Mouse (Mus musculus) lung, postnatal 14 days (tissue): ENCODE measurements around the gene Gm10491.
A peak's percentile ranks its signal among the peaks of the same experiment; 100 is the strongest.
"Not testable (repeated sequence)": the region's sequence is repeated elsewhere in the genome, so short reads cannot be mapped to it uniquely, and the experiment has no call there.

Experiments used
- DNase-seq: peaks from one replicate; pipeline ENCODE4 v3.0.0; 2021

The Gm10491 gene

DNA sequence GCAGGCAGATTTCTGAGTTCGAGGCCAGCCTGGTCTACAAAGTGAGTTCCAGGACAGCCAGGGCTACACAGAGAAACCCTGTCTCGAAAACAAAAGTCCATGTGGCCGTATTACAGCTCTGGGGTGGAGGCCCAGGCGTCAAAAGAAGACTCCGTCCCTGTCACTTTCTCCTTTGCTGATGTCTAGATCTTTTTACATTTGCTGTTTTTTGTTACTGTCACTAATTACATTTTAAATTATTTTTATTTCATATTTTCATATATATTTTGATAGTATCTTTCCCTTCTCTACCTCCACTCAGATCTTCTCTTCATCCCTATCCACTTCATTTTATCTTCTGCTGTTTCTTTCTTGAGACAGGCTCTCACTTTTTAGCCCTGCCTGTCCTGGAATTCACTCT is at the start of gene Gm10491:
TSS of gene Gm10491 (minus strand) at position 101 of the 400 bp plus-strand sequence.
- DNase-seq, result no peak

DNA sequence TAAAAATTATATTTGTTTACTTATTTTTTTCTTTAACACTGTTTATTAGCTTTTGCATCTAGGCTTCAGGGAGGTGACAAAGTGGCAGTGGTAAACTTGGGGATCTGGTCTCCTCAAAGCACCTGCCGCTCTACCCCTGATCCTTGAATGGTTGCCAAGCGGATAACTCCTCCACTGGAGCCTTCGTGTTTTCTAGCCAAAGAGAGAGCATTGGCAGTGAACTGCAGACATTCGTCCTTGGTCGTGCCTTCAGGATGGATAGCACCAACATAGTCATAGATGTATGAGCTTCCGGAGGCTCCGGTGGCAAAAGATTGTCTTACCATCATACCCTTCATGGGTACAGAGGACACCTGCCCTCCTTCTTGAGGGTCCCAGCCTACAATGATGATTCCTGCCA is 42.5 kb upstream of the Gm10491 start:
- DNase-seq, result no peak

DNA sequence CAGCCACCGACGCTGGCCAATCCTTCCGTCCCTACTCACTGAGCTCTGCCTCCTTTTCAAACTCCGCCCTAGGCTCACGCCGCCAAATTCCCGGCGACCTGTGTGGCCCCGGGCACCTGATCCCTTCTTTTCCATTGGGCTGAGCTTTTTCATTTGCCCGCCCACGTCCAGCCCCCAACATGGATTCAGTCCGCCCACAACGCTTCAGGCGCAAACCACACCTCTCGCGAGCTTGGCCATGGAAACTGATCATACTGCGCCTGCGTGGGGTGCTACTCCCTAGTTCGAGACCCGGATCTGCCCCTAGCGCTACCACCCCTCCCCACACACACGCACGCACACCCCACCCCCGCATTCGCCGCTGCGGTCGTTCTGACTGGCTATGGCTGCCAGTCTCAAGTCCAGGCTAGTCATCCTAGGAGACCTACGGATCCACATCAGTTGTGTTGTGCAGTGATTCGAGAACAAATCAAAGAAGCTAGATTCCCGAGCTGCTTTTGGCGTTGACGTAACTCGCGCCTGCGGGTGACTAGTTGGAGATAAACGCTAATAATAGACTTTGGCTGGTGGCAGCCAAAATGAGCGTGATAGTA is 40.4 kb upstream of the Gm10491 start:
- DNase-seq, result peak; percentile 90

DNA sequence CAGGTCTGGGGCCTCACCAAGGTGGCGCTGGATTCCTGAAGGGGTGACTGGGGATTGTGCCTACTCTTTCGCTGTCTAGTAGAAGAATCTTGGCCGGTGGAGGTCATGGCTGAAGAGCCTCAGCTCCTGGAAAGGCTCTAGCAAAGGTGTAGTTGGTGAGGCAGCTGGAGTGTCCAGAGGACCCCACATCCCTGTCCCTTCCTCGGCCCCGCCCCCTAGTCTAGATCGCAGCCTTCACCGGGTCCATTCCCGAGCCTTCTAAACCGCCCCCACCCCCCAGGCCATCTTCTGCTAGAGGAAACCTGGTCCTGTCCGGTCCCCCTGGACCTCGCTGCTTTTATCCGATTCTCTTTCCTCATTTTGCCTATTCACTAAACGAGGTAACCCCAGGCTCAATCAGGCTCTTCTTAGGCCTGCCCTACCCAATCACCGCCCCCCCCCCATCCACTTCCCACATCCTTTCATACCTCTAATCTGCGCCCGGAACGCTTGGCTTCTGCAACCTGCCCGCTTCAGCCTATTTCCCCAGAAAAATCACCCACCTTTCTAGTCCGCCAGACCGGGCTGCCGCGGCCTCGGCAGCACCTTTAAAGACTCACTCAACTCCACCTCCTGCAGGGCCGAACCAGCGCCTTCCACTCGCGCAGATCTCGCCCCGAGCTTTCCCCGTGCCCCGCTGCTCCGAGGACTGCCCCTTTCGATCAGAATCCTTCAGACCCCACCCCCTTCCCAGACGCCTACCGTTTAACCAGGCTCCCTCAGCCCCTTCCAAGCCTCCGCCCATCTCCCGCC is 39.7 kb upstream of the Gm10491 start, which contains the start of gene Hdac6:
TSS of gene Hdac6 (minus strand) at position 782 of the 792 bp plus-strand sequence.
- no peak for DNase-seq

DNA sequence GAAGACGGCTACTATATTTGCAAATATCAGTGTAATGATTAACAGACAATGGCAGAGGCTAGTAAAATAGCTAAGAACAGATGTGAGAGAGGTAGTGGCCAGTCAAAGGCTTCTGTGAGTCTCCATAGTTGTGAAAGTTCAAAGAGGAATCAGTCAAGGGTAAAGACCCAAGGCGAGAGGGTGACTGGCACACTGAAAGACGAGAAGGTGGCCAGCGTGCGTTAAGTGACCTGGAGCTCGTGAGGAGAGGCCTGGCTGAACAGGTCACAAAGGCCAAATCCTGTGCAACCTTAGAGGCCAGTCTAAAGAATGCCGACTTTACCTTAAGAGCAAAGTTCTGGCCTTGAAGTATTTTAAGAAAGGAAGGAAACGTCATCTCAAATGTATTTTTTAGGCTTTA is 38.0 kb upstream of the Gm10491 start:
- no peak for DNase-seq

DNA sequence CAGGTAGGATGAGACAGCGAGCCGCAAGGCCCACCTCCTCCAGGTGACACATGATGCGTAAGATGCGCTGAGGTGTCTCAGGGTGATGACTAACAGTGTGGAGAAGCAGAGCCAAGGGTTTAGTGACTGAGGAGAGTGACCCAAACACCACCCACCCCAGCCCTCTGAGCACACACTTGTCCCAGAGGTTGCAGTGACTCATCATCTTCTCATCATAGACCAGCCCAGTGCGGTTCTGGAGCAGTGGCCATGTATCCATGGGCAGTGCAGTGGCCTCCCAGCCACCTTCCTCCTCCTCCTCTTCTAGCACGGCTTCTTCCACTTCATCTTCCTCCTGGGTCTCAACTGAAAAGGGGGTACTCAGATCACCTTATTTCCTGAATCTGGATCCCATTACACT is 30.0 kb upstream of the Gm10491 start:
- no peak for DNase-seq

DNA sequence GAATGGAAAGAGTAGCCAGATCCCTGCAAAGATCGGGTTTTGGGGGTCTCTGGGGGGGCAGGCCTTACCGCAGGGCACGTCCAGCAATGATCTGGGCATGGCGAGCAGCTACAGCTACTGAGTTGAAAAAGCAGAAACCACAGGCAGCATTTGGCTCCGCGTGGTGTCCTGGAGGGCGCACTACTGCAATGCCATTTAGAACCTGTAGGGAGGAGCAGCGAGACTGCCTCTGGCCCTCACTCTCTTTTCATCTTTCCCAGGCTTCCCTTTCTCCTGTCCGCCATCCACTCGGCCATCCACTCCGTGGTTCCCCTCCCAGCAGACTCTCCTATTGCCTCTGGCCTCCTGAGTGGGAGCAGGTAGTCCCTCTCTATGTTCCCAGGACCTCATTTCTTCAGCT is 29.2 kb upstream of the Gm10491 start:
- no peak for DNase-seq

DNA sequence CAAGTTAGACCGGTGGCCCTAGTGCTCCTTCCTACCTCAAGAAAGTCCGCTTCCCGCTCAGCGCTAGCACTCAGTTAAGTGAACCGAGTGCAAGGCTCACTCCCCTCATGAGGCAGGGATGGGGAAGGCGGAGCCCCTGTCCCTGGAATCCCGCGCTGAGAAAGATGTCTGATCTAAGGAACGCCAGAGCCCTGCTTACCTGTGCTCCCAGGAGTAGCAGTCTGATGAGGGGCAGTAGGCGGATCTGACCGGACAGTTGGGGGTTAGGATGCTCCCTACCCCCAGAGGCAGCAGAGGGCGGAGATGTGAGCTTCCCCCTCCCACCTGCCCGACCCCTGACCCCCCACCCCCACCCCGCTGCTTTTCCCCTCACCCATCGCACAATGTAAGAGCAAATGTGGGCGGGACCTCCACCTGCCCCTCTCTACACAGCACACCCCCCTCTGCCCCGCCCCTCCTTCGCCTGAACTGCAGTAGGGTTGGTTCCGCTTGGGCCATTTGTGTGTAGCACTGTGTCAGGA is 20.7 kb upstream of the Gm10491 start, which contains the start of gene Eras:
TSS of gene Eras (minus strand) at position 338 of the 521 bp plus-strand sequence.
- DNase-seq, result no peak

DNA sequence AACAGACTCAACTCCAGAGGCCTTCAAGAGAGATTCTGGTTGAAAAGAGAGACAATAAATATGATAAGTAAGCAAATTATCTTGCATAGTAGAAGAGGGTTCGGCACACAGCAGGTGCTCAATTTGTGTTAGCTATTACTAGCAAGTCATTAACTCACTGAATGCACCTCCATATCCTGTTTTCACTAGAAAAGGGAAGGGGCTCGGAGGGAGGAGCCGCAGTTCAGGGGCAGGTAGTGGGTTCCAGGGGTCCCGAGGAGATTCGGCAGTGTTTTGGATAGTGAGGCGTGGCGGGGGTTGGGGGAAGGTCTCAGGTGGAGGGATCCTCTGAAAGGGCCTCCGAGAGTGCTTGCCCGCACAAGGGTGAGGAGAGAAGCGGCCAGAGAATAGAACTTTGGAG is 19.5 kb upstream of the Gm10491 start:
- DNase-seq, result no peak

DNA sequence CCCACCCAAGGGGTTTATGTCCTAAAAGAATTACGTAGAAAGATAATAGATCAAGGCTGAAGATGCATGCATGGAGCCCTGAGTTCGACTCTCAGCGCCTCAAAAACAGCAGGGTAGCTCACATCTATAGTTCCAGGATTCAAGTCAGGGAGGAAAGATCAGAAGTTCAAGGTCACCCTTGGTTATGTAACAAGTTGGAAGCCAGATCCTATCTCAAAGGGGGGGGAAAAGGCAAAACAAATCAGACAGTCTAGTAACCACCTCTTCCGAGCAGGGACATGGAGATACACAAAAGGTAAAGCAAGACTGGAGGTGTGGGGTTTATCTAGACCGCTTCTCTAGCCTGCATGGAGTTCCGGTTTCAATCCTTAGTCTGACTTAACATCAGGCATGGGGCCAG is 18.6 kb upstream of the Gm10491 start:
- DNase-seq, result no peak

DNA sequence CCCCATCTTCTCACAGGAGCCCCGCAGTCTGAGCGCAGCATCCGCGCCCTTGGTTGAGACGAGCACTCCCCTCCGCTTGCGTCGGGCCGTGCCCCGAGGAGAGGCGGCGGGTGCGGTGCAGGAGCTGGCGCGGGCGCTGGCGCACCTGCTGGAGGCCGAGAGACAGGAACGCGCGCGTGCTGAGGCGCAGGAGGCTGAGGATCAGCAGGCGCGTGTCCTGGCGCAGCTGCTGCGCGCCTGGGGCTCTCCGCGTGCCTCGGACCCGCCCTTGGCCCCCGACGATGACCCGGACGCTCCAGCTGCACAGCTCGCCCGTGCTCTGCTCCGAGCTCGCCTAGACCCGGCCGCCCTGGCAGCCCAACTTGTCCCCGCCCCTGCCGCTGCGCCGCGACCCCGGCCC is 14.4 kb upstream of the Gm10491 start:
- no peak for DNase-seq

DNA sequence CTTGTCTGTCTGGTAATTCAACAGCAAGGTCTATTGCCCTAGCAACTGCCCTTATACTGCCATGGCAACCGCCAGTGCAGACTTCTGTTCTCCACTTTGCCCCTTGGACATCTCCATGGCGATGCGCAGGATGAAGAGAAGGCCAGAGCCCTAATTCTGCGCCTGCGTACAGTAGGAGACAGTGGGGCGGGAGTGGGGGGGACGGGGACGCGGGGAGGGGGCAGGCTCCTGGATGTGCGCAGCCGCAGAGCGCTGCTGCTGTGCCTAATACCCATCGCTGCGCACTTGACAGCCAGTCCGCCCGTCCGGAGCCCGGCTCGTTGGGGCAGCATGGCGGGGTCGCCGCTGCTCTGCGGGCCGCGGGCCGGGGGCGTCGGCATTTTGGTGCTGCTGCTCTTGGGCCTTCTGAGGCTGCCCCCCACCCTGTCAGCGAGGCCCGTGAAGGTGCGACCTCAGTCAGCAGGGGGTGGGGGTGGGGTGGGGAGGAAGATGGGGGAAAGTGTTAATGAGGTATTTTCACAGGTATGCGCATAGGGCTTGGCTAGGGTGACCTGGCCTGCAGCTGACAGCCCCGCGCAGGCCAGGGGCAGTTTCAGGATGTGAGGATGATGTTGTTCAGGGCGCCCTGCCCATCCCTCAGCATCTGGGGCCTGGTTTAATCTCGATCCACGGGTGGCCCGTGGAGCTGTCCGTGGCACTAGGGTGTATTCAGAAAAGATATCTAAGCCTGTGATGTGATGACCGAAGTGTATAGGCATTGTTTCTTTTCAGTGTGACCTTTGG is 12.2 kb upstream of the Gm10491 start, which contains the start of gene Pcsk1n:
TSS of gene Pcsk1n (plus strand) at position 222 of the 783 bp plus-strand sequence.
- DNase-seq, result no peak

DNA sequence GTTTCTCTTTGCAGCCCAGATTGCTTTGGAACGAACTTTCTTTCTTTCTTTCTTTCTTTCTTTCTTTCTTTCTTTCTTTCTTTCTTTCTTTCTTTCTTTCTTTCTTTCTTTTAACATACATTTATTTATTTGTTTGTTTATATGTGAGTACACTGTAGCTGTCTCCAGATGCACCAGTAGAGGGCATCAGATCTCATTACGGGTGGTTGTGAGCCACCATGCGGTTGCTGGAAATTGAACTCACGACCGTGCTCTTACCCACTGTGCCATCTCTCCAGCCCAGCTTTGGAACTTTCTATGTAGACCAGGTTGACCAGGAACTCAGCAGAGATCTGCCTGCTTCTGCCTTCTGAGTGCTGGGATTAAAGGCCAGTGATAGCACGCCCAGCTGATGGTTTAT is 10.3 kb upstream of the Gm10491 start:
- not testable (repeated sequence) for DNase-seq

DNA sequence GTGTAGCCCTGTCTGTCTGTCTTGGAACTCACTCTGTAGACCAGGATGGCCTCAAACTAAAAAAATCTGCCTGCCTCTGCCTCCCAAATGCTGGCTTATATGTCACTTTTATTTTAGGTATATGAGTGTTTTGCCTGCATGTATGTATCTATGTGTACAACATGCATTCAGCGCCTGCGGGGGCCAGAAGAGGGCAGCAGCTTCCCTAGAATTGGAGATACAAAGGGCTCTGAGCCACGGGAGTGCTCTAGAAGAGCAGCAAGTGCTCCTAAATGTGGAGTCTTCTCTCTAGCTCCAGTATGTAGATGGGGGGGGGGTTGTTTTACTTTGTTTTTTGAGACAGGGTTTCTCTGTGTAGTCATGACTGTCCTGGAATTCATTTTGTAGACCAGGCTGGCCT is 8.0 kb upstream of the Gm10491 start:
- DNase-seq, result peak; percentile 18

DNA sequence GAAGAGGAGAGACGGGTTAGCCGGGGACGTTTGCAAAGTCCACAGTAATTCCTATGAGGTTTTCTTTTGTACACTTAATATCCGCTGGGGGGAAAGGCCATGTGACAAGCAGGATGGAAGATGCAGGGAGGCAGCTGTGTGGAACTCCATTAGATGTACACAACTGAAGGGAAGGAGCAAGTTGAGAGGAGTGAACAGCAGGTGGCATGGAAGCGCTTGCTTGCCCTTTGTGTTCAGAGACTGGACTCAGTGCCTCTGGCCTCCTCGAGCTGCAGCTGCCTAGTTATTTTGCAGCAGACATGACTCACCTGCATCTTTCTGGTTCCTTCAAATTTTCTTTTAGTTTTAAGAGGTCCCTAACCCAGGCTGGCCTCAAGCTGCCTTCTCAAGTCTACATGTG is 2.8 kb upstream of the Gm10491 start:
- DNase-seq, result no peak

DNA sequence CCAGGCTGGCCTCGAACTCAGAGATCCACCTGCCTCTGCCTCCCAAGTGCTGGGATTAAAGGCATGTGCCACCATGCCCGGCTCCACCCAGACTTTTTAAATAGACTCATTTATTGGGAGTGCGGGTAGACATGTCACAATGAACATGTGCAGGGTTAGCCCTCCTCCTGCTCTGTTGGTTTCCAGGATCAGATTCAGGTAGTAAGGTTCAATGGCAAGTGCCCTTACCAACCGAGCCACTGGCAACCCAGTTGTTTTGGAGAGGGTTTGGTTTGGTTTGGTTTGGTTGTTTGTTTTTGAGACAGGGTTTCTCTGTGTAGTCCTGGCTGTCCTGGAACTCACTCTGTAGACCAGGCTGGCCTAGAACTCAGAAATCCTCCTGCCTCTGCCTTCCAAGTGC is 1.6 kb upstream of the Gm10491 start, which contains the start of gene Gm10490:
TSS of gene Gm10490 (plus strand) at position 301 of the 400 bp plus-strand sequence.
- not testable (repeated sequence) for DNase-seq

DNA sequence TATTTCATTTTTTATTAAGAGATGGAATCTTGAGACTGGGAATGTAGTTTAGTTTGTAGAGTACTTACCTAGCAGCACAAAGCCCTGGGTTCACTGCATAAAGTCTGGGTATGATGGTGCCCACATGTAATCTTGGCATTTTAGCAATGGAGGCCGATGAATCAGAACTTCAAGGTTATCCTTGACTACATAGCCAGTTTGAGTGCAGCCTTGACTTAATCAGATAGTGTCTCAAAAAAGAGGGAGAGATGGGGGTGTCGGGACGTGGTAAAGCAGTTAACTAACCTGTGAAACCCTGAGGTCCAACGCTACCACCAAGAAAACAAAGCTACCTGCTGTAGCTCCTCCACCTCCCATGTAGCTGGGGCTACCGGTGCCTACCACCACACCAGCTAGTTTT is 3.2 kb downstream of the Gm10491 start:
- DNase-seq, result no peak

DNA sequence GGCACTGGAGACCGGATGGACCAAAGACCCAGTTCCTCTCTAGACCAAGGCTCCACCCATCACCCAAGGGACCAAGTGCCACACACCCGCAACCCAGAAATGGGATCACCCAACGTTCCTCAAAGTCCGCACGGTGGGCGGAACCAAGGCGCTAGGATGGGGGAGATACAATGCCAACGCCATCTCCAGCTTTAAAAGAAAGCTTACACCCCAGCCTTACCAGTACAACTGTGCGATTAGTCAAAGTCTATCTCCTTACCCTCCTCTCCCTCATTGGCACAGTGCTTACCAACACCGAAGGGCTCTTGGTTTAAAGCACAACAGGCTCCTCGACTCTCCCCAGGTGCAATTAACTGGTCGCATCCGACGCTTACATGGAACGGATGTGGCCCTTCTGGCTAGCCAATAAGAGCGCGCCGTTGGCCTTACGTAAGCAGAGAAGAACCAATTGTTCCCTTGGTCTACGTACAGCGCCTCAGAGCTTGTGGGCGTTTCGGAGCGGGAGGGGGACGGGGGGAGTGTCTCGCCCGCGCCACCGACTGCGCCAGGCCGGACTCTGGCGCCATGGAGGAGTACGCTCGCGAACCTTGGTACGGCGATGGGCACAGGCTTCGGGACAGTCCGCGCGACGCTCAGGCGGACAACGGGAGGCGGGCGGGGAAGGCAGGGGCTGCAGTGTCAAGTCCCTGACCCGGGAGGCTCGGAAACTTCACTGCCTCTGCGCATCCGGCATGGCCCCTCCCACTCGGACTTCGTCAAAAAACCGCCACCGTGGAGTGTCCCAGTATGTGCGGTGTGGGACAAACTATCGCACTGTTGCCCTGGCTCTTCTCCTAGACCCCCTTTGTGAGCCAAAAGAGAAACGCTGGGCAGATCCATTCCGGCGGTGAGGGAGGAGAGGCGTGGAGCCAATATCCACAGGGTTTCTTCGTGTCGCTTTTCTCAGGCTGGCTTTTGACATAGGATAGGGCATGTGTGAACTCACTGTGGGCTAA is 8.5 kb downstream of the Gm10491 start, which contains the start of the genes Pqbp1 and Timm17b:
TSS of gene Pqbp1 (minus strand) at position 390 of the 995 bp plus-strand sequence.
TSS of gene Timm17b (plus strand) at position 478 of the 995 bp plus-strand sequence.
- peak; percentile 86 for DNase-seq

DNA sequence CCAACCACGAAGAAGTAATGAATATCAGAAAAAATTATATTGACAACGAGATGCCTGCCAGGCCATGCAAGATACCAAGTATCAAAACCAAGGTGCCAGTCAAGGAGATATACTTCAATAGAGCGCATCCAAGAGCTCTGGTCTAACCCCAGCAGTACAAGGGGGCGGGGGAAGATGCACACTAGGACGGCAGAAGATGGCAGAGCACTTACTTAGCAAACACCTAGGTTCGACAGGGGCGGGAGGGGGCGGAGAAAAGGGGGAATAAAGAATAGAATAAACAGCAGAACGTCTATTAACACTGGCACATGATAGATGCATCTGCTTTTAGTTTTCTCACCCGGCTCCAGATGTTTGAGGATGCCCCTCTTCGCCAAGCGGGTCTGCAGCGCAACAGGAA is 9.4 kb downstream of the Gm10491 start:
- no peak for DNase-seq

DNA sequence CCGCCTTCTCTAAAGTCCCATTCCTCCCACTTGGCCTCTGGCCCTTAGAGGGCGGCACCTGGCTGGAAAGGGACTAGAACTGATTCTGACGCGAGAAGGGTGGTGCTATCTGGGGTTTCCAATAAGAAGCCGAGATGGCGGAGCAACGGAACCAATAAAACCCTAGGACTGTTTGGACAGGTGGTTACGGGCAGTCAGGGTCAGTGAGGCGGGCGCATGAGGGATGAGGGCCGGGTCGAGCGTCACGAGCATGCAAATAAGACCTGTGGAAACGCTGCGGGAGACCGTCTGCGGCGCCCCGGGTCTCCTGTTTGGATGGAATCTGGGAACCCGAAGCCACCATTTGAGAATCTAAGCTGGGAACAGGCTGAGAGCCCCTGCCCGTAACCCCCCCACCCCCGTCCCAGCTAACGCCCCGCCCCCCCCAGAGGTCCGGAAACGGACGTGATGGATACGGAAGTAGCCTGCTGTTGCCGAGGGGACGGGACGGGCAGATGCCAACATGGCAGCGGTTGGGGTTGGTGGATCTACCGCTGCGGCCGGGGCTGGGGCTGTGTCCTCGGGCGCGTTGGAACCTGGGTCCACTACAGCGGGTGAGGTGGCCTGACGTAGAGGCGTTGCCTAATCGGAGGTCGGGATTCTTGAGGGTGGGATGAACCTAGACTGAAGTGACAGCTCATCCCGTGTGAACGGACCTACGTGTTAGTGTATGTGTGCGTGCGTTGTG is 23.6 kb downstream of the Gm10491 start, which contains the start of gene Slc35a2:
TSS of gene Slc35a2 (plus strand) at position 188 of the 727 bp plus-strand sequence.
- DNase-seq, result peak; percentile 84

DNA sequence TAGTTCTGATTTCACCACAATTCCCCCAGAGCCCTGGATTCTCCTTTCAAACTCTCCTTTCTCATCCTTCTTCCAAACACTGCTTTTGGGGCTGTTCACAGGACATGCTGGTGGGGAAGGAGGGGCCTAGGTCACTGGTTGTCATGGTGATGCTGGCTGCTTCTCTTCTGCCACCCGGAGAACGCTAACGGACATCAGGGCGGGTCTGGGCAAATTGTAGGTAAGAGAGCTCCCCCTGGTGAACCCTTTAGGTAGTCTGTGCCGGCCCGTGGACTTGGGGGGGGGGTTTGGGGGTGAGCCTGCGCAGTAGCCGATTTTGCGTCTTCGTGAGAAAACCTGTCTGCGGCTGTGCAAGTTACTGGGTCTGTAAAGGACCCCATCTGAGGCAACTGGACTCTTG is 27.8 kb downstream of the Gm10491 start:
- DNase-seq, result peak; percentile 63
